Mouse (Mus musculus): ENCODE measurements around the gene Gm44503. TPM values are rescaled to one million over a fixed set of nuclear protein-coding genes. Genes with fewer than 3 reads are reported as not detected.

The Gm44503 gene
- not detected in 2 replicates for polyA plus RNA-seq (2012; rRNA removed)

DNA sequence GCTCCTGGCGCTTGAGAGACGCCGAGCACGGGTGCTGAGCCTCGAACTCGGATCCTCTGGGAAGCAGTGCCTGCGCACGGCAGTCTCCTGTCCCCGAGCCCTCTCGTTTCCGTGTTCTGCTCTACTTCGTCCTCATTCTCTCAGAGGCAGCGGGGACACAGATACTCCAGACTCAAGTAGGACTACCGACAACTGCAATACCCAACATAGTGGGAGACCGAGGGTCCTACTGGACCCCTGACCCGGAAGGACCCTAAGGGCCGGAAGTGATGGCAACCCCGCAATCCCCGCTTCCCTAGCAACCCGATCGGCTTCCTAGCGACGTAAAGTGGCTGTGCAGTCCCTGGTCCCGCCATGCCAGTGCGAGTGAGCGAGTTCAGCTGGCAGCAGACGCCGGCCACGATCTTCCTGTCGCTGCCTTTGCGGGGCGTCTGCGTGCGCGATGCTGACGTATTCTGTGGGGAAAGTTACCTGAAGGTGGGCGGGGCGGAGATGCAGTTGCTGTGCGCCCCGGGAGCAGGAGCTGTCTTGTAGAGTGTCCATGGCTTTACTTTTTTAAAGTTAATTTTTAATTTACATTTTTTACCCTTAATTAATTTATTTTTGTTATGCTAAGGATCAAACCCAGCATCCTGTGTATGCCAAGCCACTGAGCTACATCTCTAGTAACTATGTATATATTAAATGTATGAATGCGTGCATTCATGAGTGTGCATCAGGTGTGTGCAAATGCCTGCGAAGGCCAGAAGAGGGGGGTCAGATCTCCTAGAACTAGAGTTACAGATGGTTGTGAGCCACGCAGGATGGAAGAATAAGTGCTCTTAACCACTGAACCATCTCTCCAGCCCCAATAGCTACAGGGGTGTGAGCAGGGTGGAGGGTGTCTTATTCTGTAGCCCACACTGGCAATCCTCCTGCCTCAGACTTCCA, at the start of gene Gm44503, which contains the start of gene Dyx1c1:
TSS of gene Gm44503 (plus strand) at position 332 of the 930 bp plus-strand sequence.
TSS of gene Dyx1c1 (plus strand) at position 265 of the 930 bp plus-strand sequence.
- TF ChIP-seq CTCF (IDR thresholded peaks at IDR 0.05; ENCODE audit: extremely low read depth, insufficient read depth, insufficient read length, insufficient replicate concordance) (0 out of 2 replicates have a peak, but pooled peaks have one; percentile 7), POLR2A (IDR thresholded peaks at IDR 0.05; ENCODE audit: low read depth, low read length) (peak; percentile 22; the same call in 1 of the 2 replicates)
- peak within 1 kb of the TSS; percentile 24; the same call in 1 of the 2 replicates for H3K27ac ChIP-seq (ENCODE audit: insufficient read depth, low read length)
- H3K4me1 ChIP-seq (ENCODE audit: control insufficient read depth, insufficient read depth, insufficient read length) = peaks cover 9% of the 10 kb centered on the region; the same call in 1 of the 2 replicates
- no peaks in the 10 kb centered on the region for H3K36me3 ChIP-seq (ENCODE audit: control insufficient read depth, insufficient read depth, low read length)
- peak within 1 kb of the TSS; percentile 66 for H3K4me3 ChIP-seq (ENCODE audit: extremely low read depth, insufficient read depth, insufficient read length)
- 3% methylated on average over 43 of the region's 43 CpGs for WGBS
- no peaks in the 10 kb centered on the region for H3K27me3 ChIP-seq (ENCODE audit: control insufficient read depth, insufficient read depth, low read length)
- DNase-seq (ENCODE audit: low read depth in 1 of 2, low spot score in 2 of 2) = peak; percentile 69 to 76

DNA sequence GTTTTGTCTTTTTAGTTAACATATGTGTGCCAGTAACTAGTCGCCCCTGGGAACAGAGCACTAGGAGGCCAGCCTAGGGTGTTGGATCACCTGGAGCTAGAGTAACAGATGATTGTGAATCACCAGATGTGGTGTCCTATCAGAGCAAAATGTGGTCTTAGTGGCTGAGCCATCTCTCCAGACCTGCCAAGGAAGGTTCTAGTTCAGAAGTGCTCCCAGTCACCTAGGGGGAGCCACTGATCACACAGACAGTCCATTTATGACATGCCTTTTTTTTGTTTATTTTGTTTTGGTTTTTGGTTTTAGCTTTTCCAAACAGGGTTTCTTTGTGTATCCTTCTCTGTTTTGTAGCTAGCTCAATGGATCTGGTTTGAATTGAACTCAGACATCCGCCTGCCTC, 47.3 kb upstream of the Gm44503 start:
- no peak for TF ChIP-seq POLR2A (IDR thresholded peaks at IDR 0.05; ENCODE audit: low read depth, low read length)
- TF ChIP-seq CTCF (IDR thresholded peaks at IDR 0.05; ENCODE audit: extremely low read depth, insufficient read depth, insufficient read length, insufficient replicate concordance) = no peak
- Histone ChIP-seq H3K27me3 (ENCODE audit: control insufficient read depth, insufficient read depth, low read length) (no peaks in the 10 kb centered on the region), H3K27ac (ENCODE audit: insufficient read depth, low read length) (no peak overlapping the region), H3K36me3 (ENCODE audit: control insufficient read depth, insufficient read depth, low read length) (no peaks in the 10 kb centered on the region), H3K4me3 (ENCODE audit: extremely low read depth, insufficient read depth, insufficient read length) (no peak overlapping the region), H3K4me1 (ENCODE audit: control insufficient read depth, insufficient read depth, insufficient read length) (no peaks in the 10 kb centered on the region)
- no peak for DNase-seq (ENCODE audit: low read depth in 1 of 2, low spot score in 2 of 2)
- WGBS = 95% methylated on average over 2 of the region's 2 CpGs

DNA sequence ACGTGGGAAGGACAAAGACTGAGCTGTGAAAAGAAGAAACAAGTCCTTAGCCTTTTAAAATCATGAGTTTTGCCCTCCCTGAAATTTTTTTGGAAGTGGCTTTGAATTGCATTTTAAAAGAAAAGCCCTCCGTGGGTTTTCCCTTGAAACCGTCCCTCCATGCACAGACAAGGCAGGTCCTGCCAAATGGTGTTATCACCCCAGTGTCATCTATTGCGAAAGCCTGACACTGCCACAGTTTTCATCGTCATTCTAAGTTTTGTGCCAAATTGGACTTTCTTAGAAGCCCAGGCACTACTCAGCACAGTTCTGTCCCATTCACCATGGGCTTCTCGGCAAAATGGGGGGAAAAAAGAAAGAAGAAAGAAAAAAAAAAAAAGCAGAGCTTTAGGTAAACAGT, 45.1 kb upstream of the Gm44503 start:
- H3K4me3 ChIP-seq (ENCODE audit: extremely low read depth, insufficient read depth, insufficient read length) = no peak overlapping the region
- H3K27me3 ChIP-seq (ENCODE audit: control insufficient read depth, insufficient read depth, low read length) = no peaks in the 10 kb centered on the region
- no peak overlapping the region for H3K27ac ChIP-seq (ENCODE audit: insufficient read depth, low read length)
- 67% methylated on average over 6 of the region's 6 CpGs for WGBS
- no peaks in the 10 kb centered on the region for H3K4me1 ChIP-seq (ENCODE audit: control insufficient read depth, insufficient read depth, insufficient read length)
- no peak for DNase-seq (ENCODE audit: low read depth in 1 of 2, low spot score in 2 of 2)
- TF ChIP-seq POLR2A (IDR thresholded peaks at IDR 0.05; ENCODE audit: low read depth, low read length) = no peak
- TF ChIP-seq CTCF (IDR thresholded peaks at IDR 0.05; ENCODE audit: extremely low read depth, insufficient read depth, insufficient read length, insufficient replicate concordance) = no peak
- H3K36me3 ChIP-seq (ENCODE audit: control insufficient read depth, insufficient read depth, low read length) = no peaks in the 10 kb centered on the region

DNA sequence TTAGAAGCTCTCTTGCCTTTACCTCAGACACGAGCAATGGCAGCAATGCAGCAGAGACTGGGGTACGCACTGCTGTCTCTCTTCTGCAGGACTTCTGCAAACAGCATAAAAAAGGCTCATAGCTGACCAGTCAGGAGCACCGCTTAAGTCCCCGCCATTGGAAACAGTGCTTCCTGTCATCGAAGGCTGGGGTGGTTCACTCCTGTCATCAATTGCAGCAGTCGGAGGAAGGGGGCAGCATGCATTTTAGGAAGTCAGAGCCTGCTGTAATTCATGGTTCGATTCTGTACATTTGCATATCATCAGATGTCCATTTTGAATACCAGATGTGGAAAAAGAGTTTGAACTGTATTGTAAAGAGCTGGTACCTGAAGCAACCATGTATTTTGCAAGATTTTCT, 42.9 kb upstream of the Gm44503 start:
- Histone ChIP-seq H3K4me1 (ENCODE audit: control insufficient read depth, insufficient read depth, insufficient read length) (no peaks in the 10 kb centered on the region), H3K36me3 (ENCODE audit: control insufficient read depth, insufficient read depth, low read length) (no peaks in the 10 kb centered on the region), H3K27ac (ENCODE audit: insufficient read depth, low read length) (no peak overlapping the region), H3K4me3 (ENCODE audit: extremely low read depth, insufficient read depth, insufficient read length) (no peak overlapping the region), H3K27me3 (ENCODE audit: control insufficient read depth, insufficient read depth, low read length) (no peaks in the 10 kb centered on the region)
- TF ChIP-seq POLR2A (IDR thresholded peaks at IDR 0.05; ENCODE audit: low read depth, low read length) (no peak), CTCF (IDR thresholded peaks at IDR 0.05; ENCODE audit: extremely low read depth, insufficient read depth, insufficient read length, insufficient replicate concordance) (no peak)
- 16% methylated on average over 7 of the region's 7 CpGs for WGBS
- DNase-seq (ENCODE audit: low read depth in 1 of 2, low spot score in 2 of 2) = no peak

DNA sequence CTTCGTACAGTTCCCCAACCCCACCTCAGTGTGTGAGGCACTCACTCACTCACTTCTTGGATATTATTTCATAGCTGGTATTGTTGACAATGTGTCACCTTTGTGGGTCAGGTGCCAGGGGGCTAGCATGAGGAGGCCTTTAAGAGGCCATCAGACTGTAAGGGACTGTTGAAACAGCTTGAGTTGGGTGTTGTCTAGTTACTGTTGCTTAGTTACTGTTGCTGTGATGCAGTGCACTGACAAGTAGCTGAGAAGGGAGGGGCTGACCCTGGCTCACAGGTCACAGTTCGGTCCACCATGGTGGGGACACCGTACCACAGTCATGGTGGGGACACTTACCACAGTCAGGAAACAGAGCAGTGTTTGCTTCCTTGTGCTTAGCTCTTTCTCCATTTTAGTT, 35.6 kb upstream of the Gm44503 start:
- H3K27me3 ChIP-seq (ENCODE audit: control insufficient read depth, insufficient read depth, low read length) = peaks cover 15% of the 10 kb centered on the region
- no peaks in the 10 kb centered on the region; the same call in 1 of the 2 replicates for H3K4me1 ChIP-seq (ENCODE audit: control insufficient read depth, insufficient read depth, insufficient read length)
- WGBS = 68% methylated on average over 3 of the region's 3 CpGs
- no peaks in the 10 kb centered on the region for H3K36me3 ChIP-seq (ENCODE audit: control insufficient read depth, insufficient read depth, low read length)
- no peak for TF ChIP-seq CTCF (IDR thresholded peaks at IDR 0.05; ENCODE audit: extremely low read depth, insufficient read depth, insufficient read length, insufficient replicate concordance)
- no peak for TF ChIP-seq POLR2A (IDR thresholded peaks at IDR 0.05; ENCODE audit: low read depth, low read length)
- H3K4me3 ChIP-seq (ENCODE audit: extremely low read depth, insufficient read depth, insufficient read length) = no peak overlapping the region
- H3K27ac ChIP-seq (ENCODE audit: insufficient read depth, low read length) = no peak overlapping the region
- no peak for DNase-seq (ENCODE audit: low read depth in 1 of 2, low spot score in 2 of 2)

DNA sequence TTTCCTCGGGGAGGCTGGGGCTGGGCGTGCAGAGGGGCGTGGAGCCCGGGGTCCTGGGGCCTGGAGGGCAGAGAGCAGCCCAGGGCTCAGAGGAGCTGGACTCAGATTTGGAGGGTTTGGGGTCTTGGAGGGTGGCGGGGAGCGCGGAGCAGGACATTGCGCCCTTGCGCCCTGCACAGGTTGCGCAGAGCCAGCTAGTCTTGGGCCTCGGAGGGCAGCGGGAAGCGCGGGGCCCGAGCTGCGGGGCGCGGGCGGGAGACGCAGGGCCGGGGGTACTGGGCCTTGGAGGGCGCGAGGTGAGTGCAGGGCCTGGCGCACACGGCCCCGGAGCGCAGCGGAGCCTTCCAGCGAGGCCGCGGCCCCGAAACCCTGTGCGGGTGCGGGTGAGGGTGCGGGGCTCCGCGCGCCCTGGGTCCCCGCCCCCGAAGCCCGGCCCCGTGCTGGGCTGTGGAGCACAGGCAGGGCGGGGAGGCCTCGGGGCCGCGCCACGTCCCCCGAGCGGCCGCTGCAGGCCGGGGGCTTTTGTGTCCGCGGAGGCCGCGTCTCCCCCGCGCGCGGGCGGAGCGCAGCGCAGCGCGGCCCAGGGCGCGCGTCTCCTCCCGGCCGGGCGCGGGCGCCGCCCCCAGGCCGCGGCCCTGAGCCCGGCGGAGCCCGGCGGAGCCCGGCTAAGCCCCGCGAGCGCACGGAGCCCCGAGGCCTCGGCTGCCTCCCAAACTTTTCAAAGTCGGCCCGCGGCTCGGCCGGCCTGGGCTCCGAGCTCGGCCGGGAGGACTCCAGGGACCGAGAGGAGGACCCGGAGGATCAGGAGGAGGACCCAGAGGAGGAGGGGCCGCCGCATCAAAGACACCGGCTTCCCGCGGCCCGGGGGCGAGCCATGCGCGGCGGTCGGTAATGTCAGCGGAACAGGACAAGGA, 33.4 kb upstream of the Gm44503 start, which contains the start of gene Pygo1:
TSS of gene Pygo1 (plus strand) at position 625 of the 914 bp plus-strand sequence.
- H3K27ac ChIP-seq (ENCODE audit: insufficient read depth, low read length) = no peak within 1 kb of the TSS
- peak within 1 kb of the TSS; percentile 27; the same call in 1 of the 2 replicates for H3K4me3 ChIP-seq (ENCODE audit: extremely low read depth, insufficient read depth, insufficient read length)
- no peaks in the 10 kb centered on the region for H3K36me3 ChIP-seq (ENCODE audit: control insufficient read depth, insufficient read depth, low read length)
- TF ChIP-seq CTCF (IDR thresholded peaks at IDR 0.05; ENCODE audit: extremely low read depth, insufficient read depth, insufficient read length, insufficient replicate concordance) = no peak
- no peak for TF ChIP-seq POLR2A (IDR thresholded peaks at IDR 0.05; ENCODE audit: low read depth, low read length)
- no peak for DNase-seq (ENCODE audit: low read depth in 1 of 2, low spot score in 2 of 2)
- 3% methylated on average over 84 of the region's 108 CpGs for WGBS
- peaks cover 15% of the 10 kb centered on the region for H3K27me3 ChIP-seq (ENCODE audit: control insufficient read depth, insufficient read depth, low read length)
- H3K4me1 ChIP-seq (ENCODE audit: control insufficient read depth, insufficient read depth, insufficient read length) = no peaks in the 10 kb centered on the region; the same call in 1 of the 2 replicates

Data from spleen, adult 2 months (tissue).